Mouse (Mus musculus) MEL (cell line): ENCODE data around the gene Churc1. TPM values are rescaled to one million over a fixed set of nuclear protein-coding genes. Genes with fewer than 3 reads are reported as not detected.

ENCODE experiments used
- DNase-seq: peaks from one replicate; pipeline ENCODE4 v3.0.0; 2011; ENCODE audit warnings: low read depth, low spot score
- H3K27ac ChIP-seq: 2 replicates; pipeline ENCODE4 v1.5.1; 2012; ENCODE audit warnings: low read depth, mild to moderate bottlenecking, control low read depth, low read length, moderate library complexity; ENCODE audit not compliant: control insufficient read depth
- H3K27me3 ChIP-seq, 2 experiments: fragments of 150-350 bp in 1 of 2; sonication (generic) in 1 of 2; 2 replicates each; pipeline ENCODE4 v1.6.1; 2012; ENCODE audit warnings: low read length in 2 of 2, mild to moderate bottlenecking in 2 of 2, improper control_type of control experiment in 1 of 2, moderate library complexity in 1 of 2; ENCODE audit not compliant: insufficient read depth in 2 of 2, control insufficient read depth in 1 of 2
- H3K36me3 ChIP-seq, 2 experiments: 2 replicates each; pipeline ENCODE4 v1.6.1; 2012 to 2014; ENCODE audit warnings: low read length in 2 of 2, improper control_type of control experiment in 1 of 2, inconsistent platforms in 1 of 2, mild to moderate bottlenecking in 1 of 2; ENCODE audit not compliant: insufficient read depth in 2 of 2, control insufficient read depth in 1 of 2
- H3K4me1 ChIP-seq, 2 experiments: fragments of 150-350 bp in 1 of 2; sonication (generic) in 1 of 2; 2 replicates each; pipeline ENCODE4 v1.6.1; 2012; ENCODE audit warnings: low read length in 2 of 2, improper control_type of control experiment in 1 of 2, mild to moderate bottlenecking in 1 of 2; ENCODE audit not compliant: insufficient read depth in 2 of 2, control insufficient read depth in 1 of 2
- H3K4me3 ChIP-seq, 2 experiments: fragments of 150-350 bp in 1 of 2; sonication (generic) in 1 of 2; 2 replicates each; pipeline ENCODE4 v1.5.1; 2012; ENCODE audit warnings: low read depth in 2 of 2, low read length in 2 of 2, mild to moderate bottlenecking in 2 of 2, moderate library complexity in 2 of 2, control low read depth in 1 of 2, improper control_type of control experiment in 1 of 2; ENCODE audit not compliant: control insufficient read depth in 1 of 2, insufficient read depth in 1 of 2
- H3K79me2 ChIP-seq: 2 replicates; pipeline ENCODE4 v1.6.1; 2012; ENCODE audit warnings: mild to moderate bottlenecking, low read length, moderate library complexity; ENCODE audit not compliant: control insufficient read depth, poor library complexity, insufficient read depth
- H3K9ac ChIP-seq: 2 replicates; pipeline ENCODE4 v1.6.1; 2012; ENCODE audit warnings: low read depth, mild to moderate bottlenecking, control low read depth, low read length, moderate library complexity; ENCODE audit not compliant: control insufficient read depth, poor library complexity, severe bottlenecking
- H3K9me3 ChIP-seq: fragments of 150-350 bp; sonication (generic); replicated peaks from 2 replicates; pipeline ENCODE4 v1.6.1; 2012; ENCODE audit warnings: mild to moderate bottlenecking, low read length, improper control_type of control experiment, moderate library complexity; ENCODE audit not compliant: insufficient read depth
- CHD1 ChIP-seq: IDR thresholded peaks from 2 replicates; pipeline ENCODE4 v1.6.1; 2012; ENCODE audit warnings: low read depth, mild to moderate bottlenecking, inconsistent platforms, low read length, improper control_type of control experiment
- EP300 ChIP-seq, 2 experiments: IDR thresholded peaks; 2 replicates each; pipeline ENCODE4 v1.6.1; 2011; ENCODE audit warnings: improper control_type of control experiment in 2 of 2, low read length in 2 of 2, low read depth in 1 of 2, mild to moderate bottlenecking in 1 of 2
- ETS1 ChIP-seq: IDR thresholded peaks from 2 replicates; pipeline ENCODE4 v1.6.1; 2012; ENCODE audit warnings: low read depth, mild to moderate bottlenecking, inconsistent platforms, low read length, improper control_type of control experiment, moderate library complexity
- GABPA ChIP-seq: IDR thresholded peaks from 2 replicates; pipeline ENCODE4 v1.6.1; 2012; ENCODE audit warnings: low read depth, mild to moderate bottlenecking, inconsistent platforms, low read length, improper control_type of control experiment, moderate library complexity
- GATA1 ChIP-seq: IDR thresholded peaks from 2 replicates; pipeline ENCODE4 v1.6.1; 2011; ENCODE audit warnings: low read depth, low read length, improper control_type of control experiment
- HCFC1 ChIP-seq: IDR thresholded peaks from 2 replicates; pipeline ENCODE4 v1.6.1; 2012; ENCODE audit warnings: low read depth, mild to moderate bottlenecking, inconsistent platforms, low read length, improper control_type of control experiment, moderate library complexity
- JUND ChIP-seq: IDR thresholded peaks from 2 replicates; pipeline ENCODE4 v1.6.1; 2011; ENCODE audit warnings: low read depth, mild to moderate bottlenecking, improper control_type of control experiment, low read length
- KAT2A ChIP-seq: conservative IDR thresholded peaks from 2 replicates; pipeline ENCODE4 v1.6.1; 2012; ENCODE audit warnings: low read depth, low read length, improper control_type of control experiment, inconsistent platforms
- MEF2A ChIP-seq: IDR thresholded peaks from 2 replicates; pipeline ENCODE4 v1.6.1; 2014; ENCODE audit warnings: low read depth, mild to moderate bottlenecking, inconsistent platforms, low read length, improper control_type of control experiment; ENCODE audit not compliant: poor library complexity, insufficient replicate concordance, severe bottlenecking; ENCODE audit errors: extremely low read depth
- MXI1 ChIP-seq: IDR thresholded peaks from 2 replicates; pipeline ENCODE4 v1.6.1; 2011; ENCODE audit warnings: mild to moderate bottlenecking, low read depth, low read length, improper control_type of control experiment
- MYC ChIP-seq: IDR thresholded peaks from 2 replicates; pipeline ENCODE4 v1.6.1; 2011; ENCODE audit warnings: low read depth, mild to moderate bottlenecking, low read length, improper control_type of control experiment, moderate library complexity
- POLR2A ChIP-seq, 2 experiments: IDR thresholded peaks; 2 replicates each; pipeline ENCODE4 v1.6.1; 2011 to 2012; ENCODE audit warnings: low read length in 2 of 2, mild to moderate bottlenecking in 2 of 2, control low read depth in 1 of 2, improper control_type of control experiment in 1 of 2, low read depth in 1 of 2, moderate library complexity in 1 of 2; ENCODE audit not compliant: control insufficient read depth in 1 of 2, insufficient read depth in 1 of 2, poor library complexity in 1 of 2
- SIN3A ChIP-seq: IDR thresholded peaks from 2 replicates; pipeline ENCODE4 v1.6.1; 2012; ENCODE audit warnings: low read length, improper control_type of control experiment, inconsistent platforms
- TBP ChIP-seq: IDR thresholded peaks from 2 replicates; pipeline ENCODE4 v1.8.0; 2011; ENCODE audit warnings: low read depth, low read length, improper control_type of control experiment
- TCF12 ChIP-seq: IDR thresholded peaks from 2 replicates; pipeline ENCODE4 v1.6.1; 2014; ENCODE audit warnings: low read depth, mild to moderate bottlenecking, inconsistent platforms, low read length, improper control_type of control experiment, moderate library complexity
- UBTF ChIP-seq: IDR thresholded peaks from 2 replicates; pipeline ENCODE4 v1.6.1; 2012; ENCODE audit warnings: low read depth, mild to moderate bottlenecking, inconsistent platforms, low read length, improper control_type of control experiment, moderate library complexity, borderline replicate concordance; ENCODE audit not compliant: insufficient read depth
- USF1 ChIP-seq: IDR thresholded peaks from 2 replicates; pipeline ENCODE4 v1.6.1; 2014; ENCODE audit warnings: low read depth, mild to moderate bottlenecking, inconsistent platforms, low read length, improper control_type of control experiment, moderate library complexity
- ZC3H11A ChIP-seq: IDR thresholded peaks from 2 replicates; pipeline ENCODE4 v1.6.1; 2012; ENCODE audit warnings: low read depth, mild to moderate bottlenecking, inconsistent platforms, low read length, improper control_type of control experiment
- ZNF384 ChIP-seq: IDR thresholded peaks from 2 replicates; pipeline ENCODE4 v1.6.1; 2012; ENCODE audit warnings: low read depth, mild to moderate bottlenecking, inconsistent platforms, low read length, improper control_type of control experiment
- polyA plus RNA-seq, 2 experiments: library from polyadenylated mRNA; stranded (reverse) in 1 of 2; unstranded in 1 of 2; fragments of >175 nt in 1 of 2; fragments of >200 nt in 1 of 2; gene quantifications; 2 replicates each; pipeline versions ENCODE4 v1.2.1 to v1.2.4; 2012; ENCODE audit warnings: low replicate concordance in 2 of 2, low read depth in 1 of 2; ENCODE audit not compliant: insufficient read length in 2 of 2, insufficient read depth in 1 of 2, missing spikeins in 1 of 2
- total RNA-seq: library from RNA; depleted of rRNA; stranded (reverse); fragments of 300-350 nt; gene quantifications from 2 replicates; pipeline ENCODE4 v1.2.3, GENCODE M21; 2012

The Churc1 gene
- total and polyA plus RNA-seq, 3 experiments, result 74.9 to 186 TPM; not detected in 1

DNA sequence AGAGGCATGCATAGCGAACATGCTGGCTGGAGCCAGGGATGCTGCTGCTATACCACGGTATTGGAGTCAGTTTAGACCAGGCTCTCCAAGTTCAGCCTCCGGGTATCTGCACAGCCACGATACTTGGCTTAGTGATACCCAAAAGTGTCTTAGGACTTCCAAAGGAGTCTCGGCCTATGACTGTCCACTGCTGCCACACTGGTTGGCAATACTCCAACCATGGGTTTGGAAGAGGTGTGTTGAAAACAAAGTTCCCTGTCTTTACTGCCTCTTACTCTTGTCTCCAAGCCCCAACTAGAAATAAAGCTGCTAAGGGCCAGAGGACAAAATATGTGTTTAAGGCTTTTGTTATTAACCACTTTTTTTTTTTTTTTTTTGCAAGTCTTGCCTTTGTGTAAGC, 45.2 kb downstream of the Churc1 start:
- no peaks in the 10 kb centered on the region for H3K9me3 ChIP-seq
- H3K9ac ChIP-seq, result no peak overlapping the region
- H3K4me1 ChIP-seq, result no peaks in the 10 kb centered on the region
- H3K4me3 ChIP-seq, result no peak overlapping the region
- H3K27me3 ChIP-seq, result no peaks in the 10 kb centered on the region
- no peaks in the 10 kb centered on the region for H3K79me2 ChIP-seq
- DNase-seq, result no peak
- H3K36me3 ChIP-seq, result no peaks in the 10 kb centered on the region
- TF ChIP-seq POLR2A (IDR thresholded peaks at IDR 0.05; ENCODE audit: control insufficient read depth in 1 of 2, insufficient read depth in 1 of 2, low read depth in 1 of 2, low read length in 2 of 2, poor library complexity in 1 of 2) (no peak), MXI1 (no peak), TCF12 (no peak), HCFC1 (no peak), ETS1 (no peak)
- H3K27ac ChIP-seq, result no peak overlapping the region

- no peaks in the 10 kb centered on the region for H3K9me3 ChIP-seq
- no peak for TF ChIP-seq USF1
- TF ChIP-seq TCF12, result no peak
- H3K4me3 ChIP-seq, result no peak overlapping the region
- no peak for DNase-seq
- H3K36me3 ChIP-seq, result no peaks in the 10 kb centered on the region
- H3K79me2 ChIP-seq, result no peaks in the 10 kb centered on the region
- no peaks in the 10 kb centered on the region for H3K27me3 ChIP-seq
- H3K27ac ChIP-seq, result no peak overlapping the region
- no peak overlapping the region for H3K9ac ChIP-seq
- H3K4me1 ChIP-seq, result no peaks in the 10 kb centered on the region
These were observed 45.7 kb downstream of the Churc1 start for GRCm38 (mm10) chr12:76811006-76811405.

GRCm38 (mm10) chr12:76813543-76813942, 48.2 kb downstream of the Churc1 start:
- no peaks in the 10 kb centered on the region for H3K9me3 ChIP-seq
- no peaks in the 10 kb centered on the region for H3K27me3 ChIP-seq
- no peak for TF ChIP-seq EP300 (IDR thresholded peaks at IDR 0.05; ENCODE audit: low read depth in 1 of 2, low read length in 2 of 2)
- no peak for TF ChIP-seq KAT2A
- TF ChIP-seq SIN3A, result no peak
- no peak for TF ChIP-seq ZNF384
- TF ChIP-seq USF1, result no peak
- no peak for TF ChIP-seq ETS1
- TF ChIP-seq CHD1, result no peak
- no peak for TF ChIP-seq TBP
- TF ChIP-seq JUND, result no peak
- TF ChIP-seq ZC3H11A, result no peak
- TF ChIP-seq GABPA, result no peak
- no peak for TF ChIP-seq UBTF
- TF ChIP-seq MYC, result no peak
- no peak for TF ChIP-seq MXI1
- TF ChIP-seq TCF12, result no peak
- no peak for TF ChIP-seq GATA1
- TF ChIP-seq MEF2A, result no peak
- no peak for DNase-seq
- H3K27ac ChIP-seq, result no peak overlapping the region
- no peak overlapping the region for H3K4me3 ChIP-seq
- H3K36me3 ChIP-seq, result no peaks in the 10 kb centered on the region
- H3K79me2 ChIP-seq, result no peaks in the 10 kb centered on the region
- H3K4me1 ChIP-seq, result no peaks in the 10 kb centered on the region
- no peak overlapping the region for H3K9ac ChIP-seq
